ENCODE assay signal across 11 mouse cellular contexts in genomic region chr10:90718684-90719083, GRCm38 (mm10).
"Had no signal": no experiment of that assay in that cellular context is flagged by ENCODE, and none has a peak within 500 bp of the region (broad histone marks: within the 10 kb centered on the region; RNA-seq: fewer than 3 reads in every experiment).

No protein-coding gene starts in this region.

- ATAC-seq: intestine, postnatal 0 days; liver, postnatal 0 days had no signal

- H3K4me3 ChIP-seq: liver, embryonic 13.5 days; lung, embryonic 15.5 days; midbrain, embryonic 12.5 days; myocyte; neural tube, embryonic 15.5 days had no signal

- H3K27me3 ChIP-seq: liver, embryonic 13.5 days; lung, embryonic 15.5 days; midbrain, embryonic 12.5 days; neural tube, embryonic 15.5 days had no signal

- H3K27ac ChIP-seq: liver, embryonic 13.5 days; lung, embryonic 15.5 days; midbrain, embryonic 12.5 days; neural tube, embryonic 15.5 days had no signal

- H3K4me2 ChIP-seq: liver, embryonic 13.5 days; lung, embryonic 15.5 days; midbrain, embryonic 12.5 days; neural tube, embryonic 15.5 days had no signal

- H3K9ac ChIP-seq: liver, embryonic 13.5 days; liver, postnatal 0 days; lung, embryonic 15.5 days; midbrain, embryonic 12.5 days; neural tube, embryonic 15.5 days had no signal

- H3K4me1 ChIP-seq: liver, embryonic 13.5 days; lung, embryonic 15.5 days; midbrain, embryonic 12.5 days; neural tube, embryonic 15.5 days had no signal

- DNase-seq: kidney, adult 8-10 months; left cerebral cortex, postnatal 4 days; liver; liver, embryonic 13.5 days; liver, postnatal 0 days; thymus, postnatal 14 days had no signal

- H3K9me3 ChIP-seq: liver, embryonic 13.5 days; lung, embryonic 15.5 days; neural tube, embryonic 15.5 days had no signal

- H3K36me3 ChIP-seq: liver, embryonic 13.5 days; lung, embryonic 15.5 days; midbrain, embryonic 12.5 days had no signal
